Mouse (Mus musculus): Measurements from ENCODE around the gene Rbbp7. TPM values are rescaled to one million over a fixed set of nuclear protein-coding genes. Genes with fewer than 3 reads are reported as not detected.

Rbbp7 gene
- polyA plus RNA-seq, 1 experiment from 2014 or later: 345 TPM

DNA sequence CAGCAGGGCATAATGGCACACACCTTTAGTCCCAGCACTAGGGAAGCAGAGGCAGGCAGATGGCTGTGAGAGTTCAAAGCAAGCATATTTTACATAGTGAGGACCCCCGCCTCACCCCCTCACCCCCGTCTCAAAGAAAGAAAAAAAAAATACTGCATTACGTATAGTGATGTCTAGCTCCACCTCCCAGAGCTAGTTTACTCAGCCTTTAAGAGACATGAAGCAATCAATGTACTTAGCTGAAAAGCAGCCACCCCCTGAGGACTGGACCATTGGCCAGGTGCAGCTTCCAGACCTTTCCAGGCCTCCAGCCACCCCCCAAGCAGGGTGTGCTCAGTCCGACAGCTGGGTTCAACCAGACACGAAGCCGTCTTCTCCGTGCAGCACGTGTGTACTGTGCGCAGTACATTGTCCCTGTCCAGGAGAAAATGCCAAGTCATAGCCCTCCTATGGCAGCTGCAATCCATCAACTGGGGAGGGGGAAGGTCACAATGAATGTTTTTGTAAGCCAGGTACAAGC is 24.0 kb upstream of the Rbbp7 start:
- H3K9me3 ChIP-seq (ENCODE audit: control insufficient read depth, low read length): no peaks in the 10 kb centered on the region
- H3K4me2 ChIP-seq: peak overlapping the region; percentile 53; the same call in 1 of the 2 replicates
- H3K9ac ChIP-seq (ENCODE audit: low read length): peak overlapping the region; percentile 56
- H3K27ac ChIP-seq (ENCODE audit: low read depth, low read length): no peak overlapping the region
- H3K4me3 ChIP-seq (ENCODE audit: low read depth, low read length): no peak overlapping the region
- no peaks in the 10 kb centered on the region for H3K4me1 ChIP-seq (ENCODE audit: control insufficient read depth, insufficient read depth, low read length)
- 0 out of 2 replicates have a peak, but pooled peaks have one; percentile 31 for ATAC-seq (ENCODE audit: low FRiP score)
- no peaks in the 10 kb centered on the region for H3K27me3 ChIP-seq (ENCODE audit: control insufficient read depth, insufficient read depth, low read length)
- peak; percentile 83 for DNase-seq (ENCODE audit: low spot score, missing footprints)
- H3K36me3 ChIP-seq (ENCODE audit: control insufficient read depth, insufficient read depth, low read length): no peaks in the 10 kb centered on the region
- WGBS: 60% methylated on average over 9 of the region's 9 CpGs

DNA sequence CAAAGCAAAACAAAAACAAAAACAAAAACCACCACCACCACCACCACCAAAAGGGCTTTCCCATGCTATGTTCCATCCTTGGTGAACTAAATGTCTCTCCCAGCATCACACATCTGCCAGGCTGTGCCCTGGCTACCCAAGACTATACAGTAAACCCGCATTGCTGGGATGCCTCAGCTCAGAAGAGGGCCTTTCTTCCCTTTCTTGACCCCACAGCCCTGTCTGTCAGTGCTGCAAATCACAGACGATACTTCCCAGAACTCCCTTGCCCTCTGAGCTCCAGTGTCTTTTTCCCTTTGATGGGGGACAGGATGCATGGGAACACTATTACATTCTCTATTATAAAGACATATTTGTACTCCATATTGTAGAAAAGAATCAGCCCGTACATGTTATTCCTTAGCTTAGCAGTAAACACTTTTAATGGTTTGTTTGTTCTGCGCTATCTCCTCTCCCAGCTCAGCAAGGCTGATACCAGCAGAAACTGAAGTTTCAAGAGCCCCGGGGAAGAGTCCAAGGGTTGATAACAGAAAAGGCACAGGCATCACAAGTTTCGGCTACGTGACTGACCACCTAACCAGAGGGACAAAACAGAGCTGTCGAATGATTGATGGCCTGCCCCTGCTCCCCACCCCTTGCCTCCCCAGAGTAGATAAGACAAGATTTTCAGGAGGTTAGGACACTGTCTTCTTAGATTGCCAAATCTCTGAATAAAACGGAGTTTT is 11.3 kb upstream of the Rbbp7 start:
- DNase-seq (ENCODE audit: low spot score, missing footprints) (peak; percentile 61), ATAC-seq (ENCODE audit: low FRiP score) (no peak)
- Histone ChIP-seq H3K27ac (ENCODE audit: low read depth, low read length) (no peak overlapping the region), H3K9ac (ENCODE audit: low read length) (no peak overlapping the region), H3K4me2 (no peak overlapping the region), H3K27me3 (ENCODE audit: control insufficient read depth, insufficient read depth, low read length) (0 out of 2 replicates have a peak, but pooled peaks cover 3% of the 10 kb centered on the region), H3K4me3 (ENCODE audit: low read depth, low read length) (no peak overlapping the region), H3K4me1 (ENCODE audit: control insufficient read depth, insufficient read depth, low read length) (no peaks in the 10 kb centered on the region), H3K36me3 (ENCODE audit: control insufficient read depth, insufficient read depth, low read length) (no peaks in the 10 kb centered on the region), H3K9me3 (ENCODE audit: control insufficient read depth, low read length) (no peaks in the 10 kb centered on the region)
- WGBS: 58% methylated on average over 9 of the region's 9 CpGs

DNA sequence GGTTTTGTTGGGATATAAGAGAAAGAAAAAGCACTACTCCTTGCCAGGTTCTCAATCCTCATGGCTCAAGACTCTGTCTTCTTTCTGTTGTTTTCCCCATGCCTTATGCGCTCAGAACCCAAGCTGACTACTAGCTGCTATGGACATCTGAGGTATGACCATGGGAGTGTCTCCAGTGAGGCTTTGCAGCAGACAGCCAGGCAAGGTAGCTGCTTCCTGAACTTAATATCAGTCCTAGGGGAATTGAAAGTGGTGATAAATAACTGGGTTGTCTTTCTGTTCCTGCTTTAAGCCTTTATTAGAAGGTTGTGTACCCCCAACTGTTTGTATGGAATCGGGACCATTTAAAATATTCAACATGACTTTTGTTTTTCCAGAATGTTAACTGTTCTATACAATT is 7.8 kb upstream of the Rbbp7 start:
- no peak overlapping the region for H3K4me2 ChIP-seq
- H3K4me1 ChIP-seq (ENCODE audit: control insufficient read depth, insufficient read depth, low read length): no peaks in the 10 kb centered on the region
- 87% methylated on average over 2 of the region's 2 CpGs for WGBS
- no peak for DNase-seq (ENCODE audit: low spot score, missing footprints)
- H3K9me3 ChIP-seq (ENCODE audit: control insufficient read depth, low read length): no peaks in the 10 kb centered on the region
- H3K4me3 ChIP-seq (ENCODE audit: low read depth, low read length): no peak overlapping the region
- no peak overlapping the region for H3K27ac ChIP-seq (ENCODE audit: low read depth, low read length)
- H3K27me3 ChIP-seq (ENCODE audit: control insufficient read depth, insufficient read depth, low read length): 0 out of 2 replicates have a peak, but pooled peaks cover 3% of the 10 kb centered on the region
- no peak for ATAC-seq (ENCODE audit: low FRiP score)
- H3K9ac ChIP-seq (ENCODE audit: low read length): no peak overlapping the region
- H3K36me3 ChIP-seq (ENCODE audit: control insufficient read depth, insufficient read depth, low read length): no peaks in the 10 kb centered on the region

DNA sequence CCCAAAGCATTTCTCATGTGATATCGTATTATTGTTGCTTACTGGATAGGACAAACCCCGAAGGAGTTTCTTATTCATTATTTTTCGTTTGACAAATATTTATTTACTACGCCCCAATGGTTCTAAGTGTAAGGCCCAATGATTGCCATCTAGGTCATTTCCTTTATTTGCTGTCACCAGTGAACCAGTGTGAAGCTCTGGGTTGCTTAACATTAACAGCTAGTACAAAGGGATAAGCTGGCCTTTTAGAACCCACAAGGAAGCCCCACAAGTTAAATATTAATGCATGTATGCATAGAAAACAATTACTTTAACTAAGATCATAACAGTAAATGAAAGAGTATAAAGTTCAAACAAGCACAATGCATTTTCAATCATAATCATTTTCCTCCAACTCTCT is 5.9 kb upstream of the Rbbp7 start:
- Histone ChIP-seq H3K4me1 (ENCODE audit: control insufficient read depth, insufficient read depth, low read length) (no peaks in the 10 kb centered on the region; the same call in 1 of the 2 replicates), H3K27ac (ENCODE audit: low read depth, low read length) (no peak overlapping the region), H3K9ac (ENCODE audit: low read length) (no peak overlapping the region), H3K27me3 (ENCODE audit: control insufficient read depth, insufficient read depth, low read length) (no peaks in the 10 kb centered on the region), H3K4me2 (no peak overlapping the region), H3K36me3 (ENCODE audit: control insufficient read depth, insufficient read depth, low read length) (no peaks in the 10 kb centered on the region), H3K4me3 (ENCODE audit: low read depth, low read length) (no peak overlapping the region), H3K9me3 (ENCODE audit: control insufficient read depth, low read length) (no peaks in the 10 kb centered on the region)
- no peak for DNase-seq (ENCODE audit: low spot score, missing footprints)
- no peak for ATAC-seq (ENCODE audit: low FRiP score)
- 84% methylated on average over 4 of the region's 4 CpGs for WGBS

DNA sequence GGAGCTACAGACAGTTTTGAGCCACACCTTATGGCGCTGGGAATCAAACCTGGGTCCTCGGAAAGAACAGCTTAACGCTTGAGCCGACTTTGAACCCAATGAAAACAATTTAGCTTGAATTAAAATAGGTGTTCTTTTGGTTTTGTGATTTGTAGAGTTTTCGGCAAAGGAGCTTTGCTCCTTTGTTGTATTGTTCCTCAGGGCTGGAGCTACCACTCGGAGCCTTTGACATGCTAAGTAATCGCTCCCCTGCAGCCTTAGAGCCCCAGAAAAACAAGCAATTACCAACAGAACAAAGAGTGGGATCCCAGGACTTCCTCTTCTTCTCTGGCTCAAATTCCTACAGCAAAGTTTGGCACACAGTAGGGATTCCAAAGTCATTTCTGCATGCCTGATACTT is 4.1 kb upstream of the Rbbp7 start:
- Histone ChIP-seq H3K4me3 (ENCODE audit: low read depth, low read length) (no peak overlapping the region), H3K27ac (ENCODE audit: low read depth, low read length) (no peak overlapping the region), H3K4me2 (no peak overlapping the region), H3K36me3 (ENCODE audit: control insufficient read depth, insufficient read depth, low read length) (no peaks in the 10 kb centered on the region), H3K27me3 (ENCODE audit: control insufficient read depth, insufficient read depth, low read length) (no peaks in the 10 kb centered on the region), H3K9me3 (ENCODE audit: control insufficient read depth, low read length) (no peaks in the 10 kb centered on the region), H3K4me1 (ENCODE audit: control insufficient read depth, insufficient read depth, low read length) (no peaks in the 10 kb centered on the region; the same call in 1 of the 2 replicates), H3K9ac (ENCODE audit: low read length) (no peak overlapping the region)
- ATAC-seq (ENCODE audit: low FRiP score): no peak
- DNase-seq (ENCODE audit: low spot score, missing footprints): peak; percentile 35
- 43% methylated on average over 7 of the region's 7 CpGs for WGBS

DNA sequence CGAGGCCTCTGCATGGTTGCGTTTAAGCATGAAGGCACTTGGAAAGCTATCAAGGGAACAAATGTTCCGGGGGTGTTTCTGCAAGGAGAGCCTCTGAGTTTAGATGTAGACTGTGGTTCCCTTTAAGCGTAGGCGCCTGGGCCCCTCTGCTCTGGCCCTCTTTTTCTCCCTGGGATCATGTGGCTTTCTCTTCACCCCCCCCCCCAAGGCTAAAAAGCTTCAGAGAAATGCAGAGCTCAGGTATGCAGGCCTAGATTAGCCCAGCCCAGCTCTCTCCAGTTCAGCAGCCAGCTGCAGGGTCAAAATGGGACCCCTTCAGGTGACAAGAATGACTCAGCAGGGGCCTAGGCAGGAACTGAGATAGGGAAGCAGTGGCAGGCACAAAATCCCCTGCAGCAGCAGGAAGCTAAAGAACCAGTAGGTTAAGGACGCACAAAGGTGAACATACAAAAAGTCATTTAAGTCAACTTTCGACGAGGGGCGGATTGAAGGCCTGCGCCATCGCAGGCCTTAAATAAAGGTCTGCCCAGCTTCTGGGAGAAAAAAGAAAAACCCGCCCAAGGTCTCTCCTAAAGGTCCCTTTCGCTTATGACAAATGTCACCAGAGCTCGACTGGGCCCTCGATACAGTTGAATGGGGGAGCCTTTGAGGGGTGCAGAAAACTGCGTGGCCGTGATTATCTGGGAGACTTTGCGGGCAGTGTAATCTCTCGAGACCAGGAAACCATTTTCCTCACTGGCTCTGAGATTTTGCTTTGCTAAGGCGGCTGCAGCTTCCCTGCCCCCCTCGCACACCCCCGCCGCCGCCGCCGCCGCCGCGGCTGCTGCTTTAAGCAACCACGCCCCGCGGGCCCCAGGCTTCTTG is 719 bp upstream of the Rbbp7 start:
- H3K27ac ChIP-seq (ENCODE audit: low read depth, low read length): peak overlapping the region; percentile 72
- peak overlapping the region; percentile 59 for H3K9ac ChIP-seq (ENCODE audit: low read length)
- peak overlapping the region; percentile 43 for H3K4me2 ChIP-seq
- peak; percentile 98 for DNase-seq (ENCODE audit: low spot score, missing footprints)
- H3K9me3 ChIP-seq (ENCODE audit: control insufficient read depth, low read length): no peaks in the 10 kb centered on the region
- ATAC-seq (ENCODE audit: low FRiP score): peak; percentile 6; the same call in 1 of the 2 replicates
- WGBS: 24% methylated on average over 22 of the region's 32 CpGs
- no peaks in the 10 kb centered on the region; the same call in 1 of the 2 replicates for H3K4me1 ChIP-seq (ENCODE audit: control insufficient read depth, insufficient read depth, low read length)
- no peaks in the 10 kb centered on the region for H3K36me3 ChIP-seq (ENCODE audit: control insufficient read depth, insufficient read depth, low read length)
- H3K27me3 ChIP-seq (ENCODE audit: control insufficient read depth, insufficient read depth, low read length): no peaks in the 10 kb centered on the region
- peak overlapping the region; percentile 60 for H3K4me3 ChIP-seq (ENCODE audit: low read depth, low read length)

DNA sequence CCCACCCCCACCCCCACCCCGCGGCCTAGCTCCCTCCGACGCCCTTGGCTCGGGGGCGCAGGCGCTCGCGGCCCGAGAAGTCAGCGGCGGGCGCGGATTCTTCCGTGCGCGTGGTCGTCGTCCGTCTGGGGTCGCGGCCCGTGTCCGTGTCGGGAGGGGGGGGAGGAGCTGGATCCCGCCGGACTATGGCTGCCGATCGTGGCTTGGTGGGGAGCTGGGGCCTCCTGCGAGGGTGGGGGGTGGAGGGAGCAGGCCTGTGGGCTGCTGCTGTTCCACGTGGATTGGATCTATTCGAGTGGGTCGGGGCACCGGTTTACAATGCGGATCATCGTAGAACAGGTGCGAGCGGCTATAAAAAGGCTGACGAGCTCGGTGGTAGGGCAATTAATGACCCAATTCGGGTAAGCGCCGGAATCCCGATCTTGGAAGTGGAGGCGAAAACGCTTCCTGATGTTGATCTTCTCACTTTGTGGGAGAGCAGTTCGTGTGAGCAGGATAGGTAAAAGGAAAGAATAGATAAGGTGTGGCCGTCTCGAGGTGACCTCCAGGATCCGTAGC is 835 bp downstream of the Rbbp7 start:
- no peaks in the 10 kb centered on the region; the same call in 1 of the 2 replicates for H3K4me1 ChIP-seq (ENCODE audit: control insufficient read depth, insufficient read depth, low read length)
- H3K27me3 ChIP-seq (ENCODE audit: control insufficient read depth, insufficient read depth, low read length): no peaks in the 10 kb centered on the region
- WGBS: 32% methylated on average over 41 of the region's 50 CpGs
- H3K4me3 ChIP-seq (ENCODE audit: low read depth, low read length): peak overlapping the region; percentile 60
- no peaks in the 10 kb centered on the region for H3K9me3 ChIP-seq (ENCODE audit: control insufficient read depth, low read length)
- peak overlapping the region; percentile 92 for H3K27ac ChIP-seq (ENCODE audit: low read depth, low read length)
- DNase-seq (ENCODE audit: low spot score, missing footprints): peak; percentile 89
- H3K4me2 ChIP-seq: peak overlapping the region; percentile 52
- peak; percentile 27 for ATAC-seq (ENCODE audit: low FRiP score)
- peak overlapping the region; percentile 74 for H3K9ac ChIP-seq (ENCODE audit: low read length)
- H3K36me3 ChIP-seq (ENCODE audit: control insufficient read depth, insufficient read depth, low read length): no peaks in the 10 kb centered on the region

DNA sequence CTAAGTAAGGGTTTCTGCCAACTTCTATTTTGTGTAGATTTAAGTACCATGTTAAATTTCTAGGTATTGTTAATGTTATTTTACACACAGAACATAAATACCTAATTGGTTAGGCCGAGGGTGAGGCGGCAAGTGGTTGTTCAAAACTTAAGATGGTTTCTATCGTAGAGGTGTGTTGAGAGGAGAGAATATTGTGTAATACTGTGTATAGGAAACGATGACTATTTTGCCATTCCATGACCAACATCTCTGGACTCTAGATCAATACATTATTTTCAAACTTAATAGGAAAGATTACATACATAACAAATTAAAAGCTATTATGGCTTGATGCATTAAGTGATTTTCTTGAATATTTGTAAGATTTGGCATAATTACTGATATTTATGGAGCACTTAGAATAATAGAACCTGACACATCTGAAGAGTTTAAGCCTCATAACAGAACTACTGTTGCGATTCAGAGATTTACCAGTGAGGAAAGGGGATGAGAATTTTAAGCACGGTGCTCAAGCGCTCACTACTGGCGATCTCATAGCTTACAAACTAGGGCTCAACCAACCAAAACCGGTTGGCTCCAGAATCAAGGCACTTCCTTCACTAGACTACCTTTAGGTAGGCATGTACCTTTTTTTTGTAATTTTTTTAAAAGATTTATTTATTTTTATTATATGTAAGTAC is 1.7 kb downstream of the Rbbp7 start:
- Histone ChIP-seq H3K9me3 (ENCODE audit: control insufficient read depth, low read length) (no peaks in the 10 kb centered on the region), H3K36me3 (ENCODE audit: control insufficient read depth, insufficient read depth, low read length) (no peaks in the 10 kb centered on the region), H3K4me1 (ENCODE audit: control insufficient read depth, insufficient read depth, low read length) (no peaks in the 10 kb centered on the region; the same call in 1 of the 2 replicates), H3K4me2 (peak overlapping the region; percentile 52), H3K4me3 (ENCODE audit: low read depth, low read length) (peak overlapping the region; percentile 60), H3K27me3 (ENCODE audit: control insufficient read depth, insufficient read depth, low read length) (no peaks in the 10 kb centered on the region), H3K9ac (ENCODE audit: low read length) (peak overlapping the region; percentile 74; the same call in 1 of the 2 replicates), H3K27ac (ENCODE audit: low read depth, low read length) (no peak overlapping the region)
- 57% methylated on average over 9 of the region's 9 CpGs for WGBS
- ATAC-seq (ENCODE audit: low FRiP score) (no peak), DNase-seq (ENCODE audit: low spot score, missing footprints) (peak; percentile 81)

Data from midbrain, embryonic 11.5 days (tissue).